Mouse (Mus musculus) lung, adult 2 months (tissue): ENCODE data around the gene Pum1.

ENCODE experiments used
- CTCF ChIP-seq: fragments of 200-500 bp; IDR thresholded peaks from 2 replicates; pipeline ENCODE4 v1.5.1; 2011; ENCODE audit warnings: mild to moderate bottlenecking, low read length, control low read depth; ENCODE audit not compliant: insufficient read depth
- POLR2A ChIP-seq: fragments of 200-500 bp; IDR thresholded peaks from 2 replicates; pipeline ENCODE4 v1.6.1; 2011; ENCODE audit warnings: low read depth, mild to moderate bottlenecking, control low read depth, low read length, borderline replicate concordance; ENCODE audit errors: extremely low read depth

- peak; percentile 62 for TF ChIP-seq CTCF
- TF ChIP-seq POLR2A: no peak
Measured at GRCm38 (mm10) chr4:130784755-130785154, 121.6 kb downstream of the Pum1 start.
